Comparison of ENCODE assay signal across 30 mouse cellular contexts in genomic region chr15:62347697-62348096, GRCm38 (mm10).
"Had no signal": no experiment of that assay in that cellular context is flagged by ENCODE, and none has a peak within 500 bp of the region (broad histone marks: within the 10 kb centered on the region; RNA-seq: fewer than 3 reads in every experiment).

No protein-coding gene starts in this region.

- H3K4me1 ChIP-seq: limb, embryonic 10.5 days; limb, embryonic 12.5 days; limb, embryonic 13.5 days; limb, embryonic 15.5 days; lung, embryonic 15.5 days; megakaryocyte, embryonic 14.5 days; midbrain, embryonic 10.5 days; midbrain, embryonic 12.5 days; midbrain, embryonic 13.5 days; midbrain, embryonic 15.5 days; neural tube, embryonic 12.5 days had no signal

- H3K9me3 ChIP-seq: limb, embryonic 10.5 days; limb, embryonic 12.5 days; limb, embryonic 13.5 days; limb, embryonic 15.5 days; liver, embryonic 12.5 days; liver, embryonic 13.5 days; liver, embryonic 15.5 days; lung, embryonic 15.5 days; megakaryocyte, embryonic 14.5 days; midbrain, embryonic 10.5 days; midbrain, embryonic 12.5 days; midbrain, embryonic 13.5 days; midbrain, embryonic 15.5 days; neural tube, embryonic 12.5 days had no signal

- H3K9ac ChIP-seq: limb, embryonic 12.5 days; limb, embryonic 13.5 days; limb, embryonic 15.5 days; liver, embryonic 12.5 days; liver, embryonic 13.5 days; liver, embryonic 14.5 days; liver, embryonic 15.5 days; liver, postnatal 0 days; lung, embryonic 14.5 days; lung, embryonic 15.5 days; midbrain, embryonic 12.5 days; midbrain, embryonic 13.5 days; midbrain, embryonic 15.5 days; neural tube, embryonic 12.5 days had no signal

- H3K36me3 ChIP-seq: limb, embryonic 10.5 days; limb, embryonic 12.5 days; limb, embryonic 13.5 days; limb, embryonic 15.5 days; liver, embryonic 12.5 days; liver, embryonic 13.5 days; liver, embryonic 15.5 days; lung, embryonic 15.5 days; midbrain, embryonic 10.5 days; midbrain, embryonic 12.5 days; midbrain, embryonic 13.5 days; midbrain, embryonic 15.5 days; neural tube, embryonic 12.5 days had no signal

- ATAC-seq: liver, embryonic 12.5 days; liver, postnatal 0 days; lung, postnatal 0 days; midbrain, embryonic 13.5 days; midbrain, embryonic 15.5 days; midbrain, embryonic 16.5 days had no signal

- H3K27me3 ChIP-seq: limb, embryonic 12.5 days; limb, embryonic 13.5 days; limb, embryonic 15.5 days; liver, embryonic 12.5 days; liver, embryonic 13.5 days; liver, embryonic 15.5 days; lung, embryonic 15.5 days; midbrain, embryonic 12.5 days; midbrain, embryonic 13.5 days; midbrain, embryonic 15.5 days; neural tube, embryonic 12.5 days had no signal

- H3K27ac ChIP-seq: limb, embryonic 10.5 days; limb, embryonic 12.5 days; limb, embryonic 13.5 days; limb, embryonic 15.5 days; liver, embryonic 12.5 days; liver, embryonic 13.5 days; liver, embryonic 14.5 days; liver, embryonic 15.5 days; lung, embryonic 15.5 days; macrophage; midbrain, embryonic 10.5 days; midbrain, embryonic 12.5 days; midbrain, embryonic 13.5 days; midbrain, embryonic 15.5 days; neural tube, embryonic 12.5 days had no signal

- DNase-seq: left cerebral cortex, postnatal 4 days; liver; liver, embryonic 13.5 days; liver, postnatal 0 days; lung, adult 18-20 months; lung, adult 2 months; lung, embryonic 14.5 days; lung, postnatal 10 days; lung, postnatal 14 days; lung, postnatal 36 days; lung, postnatal 4 days; midbrain, embryonic 14.5 days had no signal

- H3K4me3 ChIP-seq: limb, embryonic 10.5 days; limb, embryonic 12.5 days; limb, embryonic 13.5 days; limb, embryonic 15.5 days; liver, embryonic 12.5 days; liver, embryonic 13.5 days; liver, embryonic 15.5 days; lung, embryonic 15.5 days; megakaryocyte, embryonic 14.5 days; midbrain, embryonic 10.5 days; midbrain, embryonic 12.5 days; midbrain, embryonic 13.5 days; midbrain, embryonic 15.5 days; myocyte; neural tube, embryonic 12.5 days had no signal
